Comparison of ENCODE assay signal across 10 mouse cellular contexts in genomic region chr14:30056031-30056766, GRCm38 (mm10). TPM values are rescaled to one million over a fixed set of nuclear protein-coding genes. Genes with fewer than 3 reads are reported as not detected.
DNase-seq lines count a peak whose midpoint lies in the region; ATAC-seq and TF ChIP-seq lines count a peak whose summit lies in the region.
"Had no signal": no experiment of that assay in that cellular context is flagged by ENCODE, and none has a peak within 500 bp of the region (broad histone marks: within the 10 kb centered on the region; RNA-seq: fewer than 3 reads in every experiment).

No protein-coding gene starts in this region.

- TF ChIP-seq POLR2A in kidney, adult 2 months (IDR thresholded peaks at IDR 0.05; ENCODE audit: low read depth, low read length) = no peak

- TF ChIP-seq CTCF in kidney, adult 2 months (conservative IDR thresholded peaks at IDR 0.05; ENCODE audit: insufficient read depth, insufficient read length, low read depth, low read length) = no peak
- TF ChIP-seq CTCF in forebrain, postnatal 0 days (IDR thresholded peaks at IDR 0.05; ENCODE audit: low read depth) = no peak

- in situ Hi-C loops in ES-E14 (cut with MboI; ENCODE audit: low sequenced_read_pairs in 2 of 2, unreplicated experiment in 2 of 2) = no loop called here

- H3K4me3 ChIP-seq in kidney, adult 2 months (ENCODE audit: insufficient read depth, low read depth, low read length) = no peak overlapping the region
- no peak overlapping the region for H3K4me3 ChIP-seq in ES-E14 (ENCODE audit: insufficient read depth in 1 of 2, low read depth in 1 of 2, low read length in 2 of 2, poor library complexity in 1 of 2, severe bottlenecking in 1 of 2)
- no peak overlapping the region for H3K4me3 ChIP-seq in forebrain, postnatal 0 days (ENCODE audit: low read depth, low read length)
- H3K4me3 ChIP-seq: liver, embryonic 15.5 days had no signal

- H3K4me1 ChIP-seq in kidney, adult 2 months (ENCODE audit: control insufficient read depth, insufficient read depth, low read length) = peaks cover 4% of the 10 kb centered on the region; the same call in 1 of the 2 replicates
- no peaks in the 10 kb centered on the region; a peak in 1 of 4 replicates for H3K4me1 ChIP-seq in ES-E14 (ENCODE audit: control insufficient read depth in 2 of 2, insufficient read depth in 2 of 2, low read length in 2 of 2, poor library complexity in 1 of 2)
- H3K4me1 ChIP-seq in forebrain, postnatal 0 days (ENCODE audit: insufficient read depth) = peaks cover 10% of the 10 kb centered on the region
- H3K4me1 ChIP-seq: liver, embryonic 15.5 days had no signal

- peak; percentile 94 for ATAC-seq in forebrain, postnatal 0 days
- ATAC-seq in erythroblast, adult 5-6 weeks (replicated peaks; ENCODE audit: low FRiP score, poor library complexity, severe bottlenecking) = no peak

- no peaks in the 10 kb centered on the region for H3K27me3 ChIP-seq in kidney, adult 2 months (replicated peaks; ENCODE audit: control insufficient read depth, insufficient read depth, low read length)
- H3K27me3 ChIP-seq in forebrain, postnatal 0 days (ENCODE audit: insufficient read depth, low read length) = no peaks in the 10 kb centered on the region
- H3K27me3 ChIP-seq: liver, embryonic 15.5 days had no signal

- H3K4me2 ChIP-seq in forebrain, postnatal 0 days (ENCODE audit: low read depth) = 0 out of 2 replicates have a peak overlapping the region, but pooled peaks have one; percentile 10
- H3K4me2 ChIP-seq: liver, embryonic 15.5 days had no signal

- peak; percentile 65 for DNase-seq in kidney, adult 2 months
- DNase-seq in kidney, adult 18-20 months = no peak
- peak; percentile 3 for DNase-seq in ES-E14 (ENCODE audit: low read depth, low spot score)
- DNase-seq in forebrain, postnatal 0 days = peak; percentile 78
- peak; percentile 17 for DNase-seq in layer of hippocampus, adult 9-10 months (ENCODE audit: low spot score)
- no peak for DNase-seq in ovary, postnatal 14 days (ENCODE audit: low spot score)
- DNase-seq in gastrocnemius, adult 8-10 months (ENCODE audit: low spot score in 2 of 2) = no peak

- WGBS in kidney, adult 2 months = 48% methylated on average over 13 of the region's 13 CpGs
- 26% methylated on average over 13 of the region's 13 CpGs for WGBS in forebrain, postnatal 0 days

- no peaks in the 10 kb centered on the region for H3K9me3 ChIP-seq in ES-E14 (ENCODE audit: control insufficient read depth, insufficient read depth, low read depth, low read length)
- H3K9me3 ChIP-seq in forebrain, postnatal 0 days (ENCODE audit: low read length) = no peaks in the 10 kb centered on the region
- H3K9me3 ChIP-seq: liver, embryonic 15.5 days had no signal

- no peak overlapping the region for H3K9ac ChIP-seq in ES-E14 (ENCODE audit: insufficient read depth, low read depth, low read length, poor library complexity, severe bottlenecking)
- H3K9ac ChIP-seq in forebrain, postnatal 0 days = no peak overlapping the region
- H3K9ac ChIP-seq: liver, embryonic 15.5 days had no signal

- H3K36me3 ChIP-seq in kidney, adult 2 months (ENCODE audit: control insufficient read depth, insufficient read depth, low read length) = no peaks in the 10 kb centered on the region
- no peaks in the 10 kb centered on the region for H3K36me3 ChIP-seq in ES-E14 (ENCODE audit: control insufficient read depth, insufficient read depth, low read length, poor library complexity, severe bottlenecking)
- peaks cover 11% of the 10 kb centered on the region for H3K36me3 ChIP-seq in forebrain, postnatal 0 days (ENCODE audit: insufficient read depth)
- H3K36me3 ChIP-seq: liver, embryonic 15.5 days had no signal

- H3K27ac ChIP-seq in kidney, adult 2 months (ENCODE audit: insufficient read depth, low read depth, low read length) = no peak overlapping the region
- H3K27ac ChIP-seq in ES-E14 (ENCODE audit: insufficient read depth, low read depth, low read length, poor library complexity, severe bottlenecking) = no peak overlapping the region
- H3K27ac ChIP-seq in forebrain, postnatal 0 days (ENCODE audit: low read depth, low read length) = peak overlapping the region; percentile 64; the same call in 1 of the 2 replicates
- H3K27ac ChIP-seq: liver, embryonic 15.5 days had no signal

TF ChIP-seq in ES-E14, 5 proteins besides CTCF, POLR2A, EP300 and RAD21:
- no peak for TF ChIP-seq MAFK (IDR thresholded peaks at IDR 0.05; ENCODE audit: insufficient read depth, low read depth, low read length)
- TF ChIP-seq HCFC1 (IDR thresholded peaks at IDR 0.05; ENCODE audit: borderline replicate concordance, insufficient read depth, low read length) = no peak
- no peak for TF ChIP-seq ZNF384 (IDR thresholded peaks at IDR 0.05; ENCODE audit: low read depth, low read length)
- TF ChIP-seq ZC3H11A (IDR thresholded peaks at IDR 0.05; ENCODE audit: borderline replicate concordance, low read depth, low read length) = no peak

RNA-seq across cellular contexts. Expression of gene Chdh, which starts 47.4 kb away (rescaled TPM):
- polyA plus RNA-seq in kidney, adult 2 months (2012; rRNA removed) = 112 and 135 TPM in 2 replicates
- total RNA-seq in ES-E14 (2012; rRNA removed) = 0.11 and 0.36 TPM in 2 replicates
- 0.86 and 1.5 TPM in 2 replicates for total RNA-seq in forebrain, postnatal 0 days (2014; rRNA removed)
- polyA plus RNA-seq in forebrain, postnatal 0 days (2015; fragmentation: Nextera tagmentation; extraction: Ambion mirVana) = 0.21 TPM in 2 replicates
- total RNA-seq in erythroblast, adult 5-6 weeks (2015; ENCODE audit: low replicate concordance) = 5.4 and 6.7 TPM in 2 replicates
- total RNA-seq in erythroblast, adult 5-6 weeks (2017; ENCODE audit: low replicate concordance) = 4.5 and 6.0 TPM in 2 replicates
- under 1 TPM; 0.07 to 0.40 (median 0.32) TPM for total RNA-seq in gastrocnemius, adult 8-10 months (2022)
- total RNA-seq: MEL had no signal

RNA-seq across cellular contexts. Expression of gene Il17rb, which starts 47.5 kb away (rescaled TPM):
- 6.7 and 7.3 TPM in 2 replicates for polyA plus RNA-seq in kidney, adult 2 months (2012; rRNA removed)
- 0.62 and 0.69 TPM in 2 replicates for total RNA-seq in ES-E14 (2012; rRNA removed)
- total RNA-seq in forebrain, postnatal 0 days (2014; rRNA removed) = 0.71 and 0.92 TPM in 2 replicates
- polyA plus RNA-seq in forebrain, postnatal 0 days (2015; fragmentation: Nextera tagmentation; extraction: Ambion mirVana) = 0.54 and 1.1 TPM in 2 replicates
- 0.38 and 1.7 TPM in 2 replicates for total RNA-seq in erythroblast, adult 5-6 weeks (2015; ENCODE audit: low replicate concordance)
- total RNA-seq in erythroblast, adult 5-6 weeks (2017; ENCODE audit: low replicate concordance) = 1.1 TPM in 1 of 2 replicates, not detected in the other
- total RNA-seq in gastrocnemius, adult 8-10 months (2022) = under 1 TPM in 2 of 4 experiments, not detected in 2; 0.15 to 0.18 TPM

Comparison
In these comparisons a context has a peak if more than half of its experiments do, and no peak if none do; other contexts are left out.
1. DNase-seq: peak in kidney, adult 2 months (single experiment), ES-E14 (single experiment), forebrain, postnatal 0 days (single experiment) and layer of hippocampus, adult 9-10 months (single experiment); none in kidney, adult 18-20 months (single experiment), ovary, postnatal 14 days (single experiment) and gastrocnemius, adult 8-10 months (0 of 2).